Mouse (Mus musculus) midbrain, embryonic 10.5 days (tissue): ENCODE data around the gene Cnot9. TPM values are rescaled to one million over a fixed set of nuclear protein-coding genes. Genes with fewer than 3 reads are reported as not detected.
"Not testable (repeated sequence)": the region's sequence is repeated elsewhere in the genome, so short reads cannot be mapped to it uniquely, and the experiment has no call there.

Source experiments
- DNase-seq: peaks from one replicate; pipeline ENCODE4 v3.0.0-alpha.2; 2017; ENCODE audit warnings: low spot score
- H3K27ac ChIP-seq: fragments of 300-500 bp; sonication (generic); replicated peaks from 2 replicates; pipeline ENCODE4 v1.5.1; 2016; ENCODE audit warnings: mild to moderate bottlenecking
- H3K27me3 ChIP-seq: fragments of 300-500 bp; sonication (generic); 2 replicates; pipeline ENCODE4 v1.6.1; 2016; ENCODE audit warnings: low read depth, mild to moderate bottlenecking; ENCODE audit not compliant: poor library complexity, severe bottlenecking
- H3K36me3 ChIP-seq: fragments of 300-500 bp; sonication (generic); 2 replicates; pipeline ENCODE4 v1.6.1; 2016; ENCODE audit warnings: mild to moderate bottlenecking, moderate library complexity
- H3K4me1 ChIP-seq: fragments of 300-500 bp; sonication (generic); 2 replicates; pipeline ENCODE4 v1.6.1; 2016
- H3K4me3 ChIP-seq: fragments of 300-500 bp; sonication (generic); 2 replicates; pipeline ENCODE4 v1.5.1; 2016; ENCODE audit warnings: mild to moderate bottlenecking, moderate library complexity
- H3K9me3 ChIP-seq: fragments of 300-500 bp; sonication (generic); replicated peaks from 2 replicates; pipeline ENCODE4 v1.6.1; 2016; ENCODE audit warnings: mild to moderate bottlenecking
- WGBS: fragments of 180-500 bp; shearing (Covaris S2); methylation state at CpG from one replicate; pipeline ENCODE4 v1.1.7; 2016; 5-methylcytosine and 5-hydroxymethylcytosine counted together
- polyA plus RNA-seq: library from polyadenylated mRNA; unstranded; fragments of >200 nt; fragmentation: Nextera tagmentation; extraction: Ambion mirVana; gene quantifications from 2 replicates; pipeline ENCODE4 v1.2.1, GENCODE M21; 2016

Gene Cnot9
- polyA plus RNA-seq, result 103 and 104 TPM in 2 replicates

GRCm38 (mm10) chr1:74505721-74506464 is at the start of gene Cnot9:
Gene Cnot9, plus strand, starts transcription at chr1:74506058.
- Histone ChIP-seq H3K4me3 (peak within 1 kb of the TSS; percentile 75), H3K36me3 (peaks cover 43% of the 10 kb centered on the region), H3K27ac (peak within 1 kb of the TSS; percentile 97), H3K27me3 (no peaks in the 10 kb centered on the region), H3K4me1 (peaks cover 29% of the 10 kb centered on the region), H3K9me3 (no peaks in the 10 kb centered on the region)
- peak; percentile 100 for DNase-seq
- WGBS, result under 1% methylated on average over 64 of the region's 64 CpGs

- Histone ChIP-seq H3K27ac (no peak overlapping the region), H3K4me1 (no peaks in the 10 kb centered on the region), H3K36me3 (peaks cover 96% of the 10 kb centered on the region), H3K27me3 (no peaks in the 10 kb centered on the region), H3K9me3 (no peaks in the 10 kb centered on the region), H3K4me3 (no peak overlapping the region)
- WGBS, result 80% methylated on average over 2 of the region's 2 CpGs
- no peak for DNase-seq
Observed at GRCm38 (mm10) chr1:74460273-74460672, 45.6 kb upstream of the Cnot9 start.

GRCm38 (mm10) chr1:74485792-74486191 is 20.1 kb upstream of the Cnot9 start:
- no peak overlapping the region for H3K4me3 ChIP-seq
- 98% methylated on average over 5 of the region's 5 CpGs for WGBS
- no peaks in the 10 kb centered on the region for H3K27me3 ChIP-seq
- no peaks in the 10 kb centered on the region for H3K9me3 ChIP-seq
- no peak overlapping the region for H3K27ac ChIP-seq
- H3K4me1 ChIP-seq, result no peaks in the 10 kb centered on the region
- DNase-seq, result no peak
- H3K36me3 ChIP-seq, result peaks cover 99% of the 10 kb centered on the region

DNA sequence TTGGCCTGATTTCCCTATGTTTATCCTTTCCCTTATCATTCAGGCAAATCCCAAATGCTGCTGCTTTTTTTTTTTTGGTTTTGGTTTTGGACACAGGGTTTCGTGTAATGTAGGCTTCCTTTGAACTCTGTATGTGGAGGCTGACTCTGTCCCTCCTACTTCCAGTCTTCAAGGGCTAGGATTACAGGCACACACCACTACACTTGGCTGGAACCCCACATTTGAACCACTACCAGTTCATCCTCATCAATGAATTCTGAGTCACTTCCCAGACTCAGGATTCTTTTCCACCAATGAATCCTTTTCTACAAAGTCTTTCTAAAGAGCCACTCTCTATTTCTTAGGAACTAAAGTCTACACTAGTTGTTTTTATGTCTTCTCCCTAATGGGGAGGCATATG is 4.8 kb upstream of the Cnot9 start:
- Histone ChIP-seq H3K4me3 (no peak overlapping the region), H3K36me3 (peaks cover 44% of the 10 kb centered on the region), H3K27me3 (no peaks in the 10 kb centered on the region), H3K27ac (no peak overlapping the region), H3K4me1 (peaks cover 13% of the 10 kb centered on the region), H3K9me3 (no peaks in the 10 kb centered on the region)
- DNase-seq, result no peak
- WGBS, result 78% methylated on average over 1 of the region's 1 CpGs

DNA sequence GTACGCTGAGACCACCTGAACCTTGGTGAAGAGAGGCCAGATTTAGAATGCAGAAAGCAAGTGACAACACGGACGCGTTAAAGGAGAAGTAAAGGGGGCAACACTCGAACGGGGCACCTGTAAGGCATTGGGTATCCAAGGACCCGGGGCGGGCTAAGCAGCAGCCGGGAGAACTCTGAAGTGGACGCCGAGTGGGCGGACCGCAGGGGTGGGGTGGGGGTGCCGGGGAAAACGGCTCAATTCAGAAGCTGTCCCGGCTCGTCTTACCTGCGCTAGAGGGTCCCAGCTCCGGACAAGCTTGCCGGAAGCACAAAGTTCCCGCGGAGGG is 501 bp upstream of the Cnot9 start:
- Histone ChIP-seq H3K27ac (peak overlapping the region; percentile 97), H3K27me3 (no peaks in the 10 kb centered on the region), H3K4me1 (peaks cover 29% of the 10 kb centered on the region), H3K4me3 (peak overlapping the region; percentile 75), H3K9me3 (no peaks in the 10 kb centered on the region), H3K36me3 (peaks cover 37% of the 10 kb centered on the region)
- under 1% methylated on average over 22 of the region's 22 CpGs for WGBS
- no peak for DNase-seq

DNA sequence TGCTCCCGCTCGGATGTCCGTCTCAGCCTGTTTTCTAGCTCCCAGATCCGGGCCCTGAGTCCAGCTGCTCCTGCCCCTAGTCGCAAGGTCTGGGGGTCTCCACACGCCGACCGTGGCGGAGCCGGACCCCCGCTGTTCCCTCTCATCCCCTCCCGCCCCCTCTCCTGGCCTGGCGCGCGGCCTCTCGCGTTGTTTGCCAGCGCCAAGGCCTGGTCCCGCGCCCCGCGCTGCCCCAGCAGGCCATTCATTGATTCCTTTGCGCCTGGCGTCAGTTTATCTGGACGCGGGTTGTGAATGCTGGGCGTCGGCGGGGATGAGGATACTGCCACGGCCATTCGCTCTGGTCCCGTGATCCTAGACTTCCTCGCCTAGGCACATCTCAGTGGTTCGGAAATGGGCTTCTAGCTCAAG is 618 bp downstream of the Cnot9 start:
- Histone ChIP-seq H3K4me3 (peak overlapping the region; percentile 75), H3K36me3 (peaks cover 49% of the 10 kb centered on the region), H3K9me3 (no peaks in the 10 kb centered on the region), H3K27ac (peak overlapping the region; percentile 97), H3K4me1 (peaks cover 29% of the 10 kb centered on the region), H3K27me3 (no peaks in the 10 kb centered on the region)
- under 1% methylated on average over 34 of the region's 34 CpGs for WGBS
- DNase-seq, result peak; percentile 93

- H3K9me3 ChIP-seq, result no peaks in the 10 kb centered on the region
- H3K27me3 ChIP-seq, result no peaks in the 10 kb centered on the region
- H3K36me3 ChIP-seq, result peaks cover 54% of the 10 kb centered on the region
- H3K4me1 ChIP-seq, result peaks cover 29% of the 10 kb centered on the region
- H3K27ac ChIP-seq, result no peak overlapping the region
- peak overlapping the region; percentile 75 for H3K4me3 ChIP-seq
- no peak for DNase-seq
- WGBS, result 100% methylated on average over 2 of the region's 2 CpGs
Observed at GRCm38 (mm10) chr1:74507780-74508179, 1.9 kb downstream of the Cnot9 start.

- peaks cover 82% of the 10 kb centered on the region for H3K36me3 ChIP-seq
- DNase-seq, result no peak
- H3K27me3 ChIP-seq, result no peaks in the 10 kb centered on the region
- no peak overlapping the region for H3K4me3 ChIP-seq
- H3K9me3 ChIP-seq, result no peaks in the 10 kb centered on the region
- 93% methylated on average over 5 of the region's 5 CpGs for WGBS
- H3K4me1 ChIP-seq, result peaks cover 16% of the 10 kb centered on the region
- no peak overlapping the region for H3K27ac ChIP-seq
Observed at GRCm38 (mm10) chr1:74511306-74511705, 5.4 kb downstream of the Cnot9 start.

- peaks cover 88% of the 10 kb centered on the region for H3K36me3 ChIP-seq
- DNase-seq, H3K4me3 ChIP-seq, H3K4me1 ChIP-seq, H3K27me3 ChIP-seq, H3K9me3 ChIP-seq, H3K27ac ChIP-seq: not testable (repeated sequence)
- 100% methylated on average over 1 of the region's 1 CpGs for WGBS
Observed at GRCm38 (mm10) chr1:74512999-74513398, 7.1 kb downstream of the Cnot9 start.

- no peak overlapping the region for H3K27ac ChIP-seq
- DNase-seq, result no peak
- H3K4me1 ChIP-seq, result no peaks in the 10 kb centered on the region
- H3K27me3 ChIP-seq, result no peaks in the 10 kb centered on the region
- no peaks in the 10 kb centered on the region for H3K9me3 ChIP-seq
- peaks cover 92% of the 10 kb centered on the region for H3K36me3 ChIP-seq
- no peak overlapping the region for H3K4me3 ChIP-seq
Observed at GRCm38 (mm10) chr1:74519875-74520274, 14.0 kb downstream of the Cnot9 start.

DNA sequence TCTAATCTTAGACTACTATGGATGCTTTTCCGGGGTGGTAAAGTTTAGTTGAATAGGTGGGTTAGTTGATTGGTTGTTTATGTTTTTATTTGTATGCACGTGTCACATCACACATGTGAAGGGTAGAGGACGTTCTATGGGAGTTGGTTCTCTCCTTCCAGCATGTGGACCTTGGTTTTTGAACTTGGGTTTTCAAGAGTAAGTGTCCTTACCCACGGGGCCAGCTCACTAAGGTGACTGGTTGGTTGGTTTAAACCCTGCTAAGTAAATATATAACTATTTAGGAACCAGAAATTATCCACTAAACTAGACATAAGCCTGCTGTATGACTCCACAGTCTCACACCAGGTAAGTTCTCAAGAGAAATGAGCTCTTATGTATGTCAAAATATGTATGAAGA is 18.9 kb downstream of the Cnot9 start:
- 91% methylated on average over 4 of the region's 4 CpGs for WGBS
- peaks cover 100% of the 10 kb centered on the region for H3K36me3 ChIP-seq
- H3K4me1 ChIP-seq, result no peaks in the 10 kb centered on the region
- DNase-seq, result no peak
- no peaks in the 10 kb centered on the region for H3K27me3 ChIP-seq
- no peak overlapping the region for H3K4me3 ChIP-seq
- H3K9me3 ChIP-seq, result no peaks in the 10 kb centered on the region
- H3K27ac ChIP-seq, result no peak overlapping the region

GRCm38 (mm10) chr1:74528589-74528988 is 22.7 kb downstream of the Cnot9 start:
- no peaks in the 10 kb centered on the region for H3K4me1 ChIP-seq
- WGBS, result 96% methylated on average over 7 of the region's 7 CpGs
- H3K27me3 ChIP-seq, result no peaks in the 10 kb centered on the region
- H3K9me3 ChIP-seq, result no peaks in the 10 kb centered on the region
- no peak overlapping the region for H3K4me3 ChIP-seq
- DNase-seq, result no peak
- peaks cover 97% of the 10 kb centered on the region for H3K36me3 ChIP-seq
- no peak overlapping the region for H3K27ac ChIP-seq

GRCm38 (mm10) chr1:74538650-74539049 is 32.8 kb downstream of the Cnot9 start:
- peaks cover 15% of the 10 kb centered on the region for H3K4me1 ChIP-seq
- no peak overlapping the region for H3K27ac ChIP-seq
- DNase-seq, result no peak

More at GRCm38 (mm10) chr1:74538650-74539049, 32.8 kb downstream of the Cnot9 start:
- H3K9me3 ChIP-seq, result no peaks in the 10 kb centered on the region
- no peaks in the 10 kb centered on the region for H3K36me3 ChIP-seq
- no peak overlapping the region for H3K4me3 ChIP-seq
- H3K27me3 ChIP-seq, result no peaks in the 10 kb centered on the region
